Mouse (Mus musculus): ENCODE measurements around the gene Them7. TPM values are rescaled to one million over a fixed set of nuclear protein-coding genes. Genes with fewer than 3 reads are reported as not detected.
A peak's percentile ranks its signal among the peaks of the same experiment; 100 is the strongest.

Them7 gene
- total RNA-seq, 2 experiments from 2014 or later: not detected

DNA sequence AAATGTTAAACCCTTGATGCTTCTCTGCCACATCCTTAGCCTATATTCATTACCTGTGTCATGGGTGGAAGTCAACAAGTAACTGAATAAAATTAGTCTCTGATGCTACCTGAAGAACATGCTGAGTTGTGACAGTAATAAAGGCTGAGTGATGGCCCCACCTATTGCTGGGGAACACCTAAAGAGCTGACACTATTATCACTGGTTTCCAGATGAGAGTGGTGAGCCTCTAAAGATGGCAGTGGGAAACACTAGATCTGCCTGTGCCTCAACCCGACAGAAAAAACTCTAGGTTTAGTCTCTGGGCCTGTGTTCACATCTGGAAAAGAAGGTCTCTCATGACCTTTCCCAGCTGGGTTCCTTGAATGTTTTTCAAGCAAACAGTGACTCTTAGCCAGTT, 155.6 kb downstream of the Them7 start:
- no peak for TF ChIP-seq CTCF (conservative IDR thresholded peaks at IDR 0.05)
- no peak for DNase-seq (ENCODE audit: low spot score in 2 of 2)
- H3K4me3 ChIP-seq: no peak overlapping the region
- H3K27ac ChIP-seq: no peak overlapping the region

DNA sequence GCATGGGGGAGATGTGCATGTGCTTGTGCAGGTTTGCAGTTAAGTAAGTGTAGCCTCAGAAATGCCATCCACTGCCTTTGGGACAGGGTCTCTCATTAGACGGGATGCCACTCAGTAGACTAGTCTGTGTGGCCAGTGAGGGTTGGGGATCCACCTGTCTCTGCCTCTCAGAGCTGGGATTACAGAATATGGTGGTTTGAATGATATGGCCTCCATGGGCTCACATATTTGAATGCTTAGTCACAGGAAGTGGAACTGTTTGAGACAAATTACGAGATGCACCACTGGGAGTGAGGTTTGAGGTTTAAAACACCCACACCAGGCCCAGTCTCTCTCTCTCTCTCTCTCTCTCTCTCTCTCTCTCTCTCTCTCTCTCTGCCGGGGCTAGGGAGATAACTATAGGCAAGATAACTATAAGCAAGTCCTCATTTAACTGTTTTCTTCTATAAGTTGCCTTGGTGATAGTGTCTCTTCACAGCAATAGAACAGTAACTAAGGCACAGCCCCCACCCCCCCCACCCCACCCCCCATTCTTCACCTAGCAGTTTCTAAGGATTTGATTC, 156.7 kb downstream of the Them7 start:
- H3K4me3 ChIP-seq: no peak overlapping the region
- H3K27ac ChIP-seq: no peak overlapping the region
- TF ChIP-seq CTCF (conservative IDR thresholded peaks at IDR 0.05): no peak
- DNase-seq (ENCODE audit: low spot score in 2 of 2): no peak

DNA sequence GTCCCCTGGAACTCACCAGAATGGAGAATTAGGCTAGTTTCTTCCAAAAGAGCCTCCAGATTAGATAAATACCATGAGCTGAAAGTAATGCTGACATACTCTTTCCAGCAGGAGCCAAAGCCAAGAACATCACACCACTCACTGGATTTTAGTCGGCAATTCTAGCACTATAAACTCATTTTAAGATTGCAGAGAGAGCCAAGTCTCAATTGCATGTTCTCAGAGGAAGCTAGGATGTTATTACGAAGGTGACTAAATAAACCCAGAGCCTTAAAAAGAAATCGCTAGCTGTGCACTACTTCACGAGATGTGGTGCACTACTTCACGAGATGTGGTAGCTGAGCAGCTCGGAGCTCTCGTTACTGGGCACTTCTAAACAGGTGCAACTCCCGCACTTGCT, 158.9 kb downstream of the Them7 start:
- no peak overlapping the region for H3K27ac ChIP-seq
- H3K4me3 ChIP-seq: no peak overlapping the region
- no peak for TF ChIP-seq CTCF (conservative IDR thresholded peaks at IDR 0.05)
- no peak for DNase-seq (ENCODE audit: low spot score in 2 of 2)

DNA sequence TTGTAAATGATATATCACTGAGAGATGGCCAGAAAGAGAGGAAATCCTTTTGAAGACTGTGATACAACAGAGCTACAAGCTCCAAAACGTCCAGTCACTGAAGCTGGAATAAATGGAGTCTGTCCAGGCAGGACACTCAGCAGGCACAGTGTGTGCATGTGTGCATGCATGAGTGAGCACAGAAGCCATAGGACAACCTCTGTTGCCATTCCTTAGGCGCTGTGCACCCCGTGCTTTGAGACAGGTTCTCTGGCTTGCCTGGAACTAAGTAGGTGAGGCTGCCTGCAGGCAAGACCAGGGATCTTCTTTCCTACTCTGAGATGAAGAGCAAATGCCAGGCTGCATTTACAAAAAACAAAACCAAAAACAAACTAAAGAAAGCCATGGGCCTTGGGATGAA, 160.9 kb downstream of the Them7 start:
- Histone ChIP-seq H3K4me3 (no peak overlapping the region), H3K27ac (no peak overlapping the region)
- DNase-seq (ENCODE audit: low spot score in 2 of 2): no peak
- no peak for TF ChIP-seq CTCF (conservative IDR thresholded peaks at IDR 0.05)

DNA sequence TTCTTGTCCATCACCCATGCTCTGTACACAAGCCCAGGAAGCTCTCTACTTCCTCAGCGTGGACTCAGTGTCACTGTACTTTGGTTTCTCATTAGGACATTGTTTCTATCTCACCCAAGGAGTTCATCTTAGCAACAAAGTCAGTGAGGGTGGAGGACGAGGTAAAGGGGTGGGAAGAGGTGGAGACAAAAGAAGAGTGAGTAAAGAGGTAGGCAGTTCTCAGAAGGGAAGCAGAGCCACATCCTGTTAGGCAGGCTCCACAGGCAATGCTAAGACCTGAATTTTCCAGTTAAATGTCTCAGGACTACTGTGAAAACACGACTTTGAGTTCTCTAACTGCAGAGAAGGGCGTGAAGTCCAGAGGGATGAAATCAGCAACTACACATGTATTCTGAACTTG, 162.3 kb downstream of the Them7 start:
- no peak for TF ChIP-seq CTCF (conservative IDR thresholded peaks at IDR 0.05)
- no peak overlapping the region for H3K27ac ChIP-seq
- no peak for DNase-seq (ENCODE audit: low spot score in 2 of 2)
- H3K4me3 ChIP-seq: no peak overlapping the region

DNA sequence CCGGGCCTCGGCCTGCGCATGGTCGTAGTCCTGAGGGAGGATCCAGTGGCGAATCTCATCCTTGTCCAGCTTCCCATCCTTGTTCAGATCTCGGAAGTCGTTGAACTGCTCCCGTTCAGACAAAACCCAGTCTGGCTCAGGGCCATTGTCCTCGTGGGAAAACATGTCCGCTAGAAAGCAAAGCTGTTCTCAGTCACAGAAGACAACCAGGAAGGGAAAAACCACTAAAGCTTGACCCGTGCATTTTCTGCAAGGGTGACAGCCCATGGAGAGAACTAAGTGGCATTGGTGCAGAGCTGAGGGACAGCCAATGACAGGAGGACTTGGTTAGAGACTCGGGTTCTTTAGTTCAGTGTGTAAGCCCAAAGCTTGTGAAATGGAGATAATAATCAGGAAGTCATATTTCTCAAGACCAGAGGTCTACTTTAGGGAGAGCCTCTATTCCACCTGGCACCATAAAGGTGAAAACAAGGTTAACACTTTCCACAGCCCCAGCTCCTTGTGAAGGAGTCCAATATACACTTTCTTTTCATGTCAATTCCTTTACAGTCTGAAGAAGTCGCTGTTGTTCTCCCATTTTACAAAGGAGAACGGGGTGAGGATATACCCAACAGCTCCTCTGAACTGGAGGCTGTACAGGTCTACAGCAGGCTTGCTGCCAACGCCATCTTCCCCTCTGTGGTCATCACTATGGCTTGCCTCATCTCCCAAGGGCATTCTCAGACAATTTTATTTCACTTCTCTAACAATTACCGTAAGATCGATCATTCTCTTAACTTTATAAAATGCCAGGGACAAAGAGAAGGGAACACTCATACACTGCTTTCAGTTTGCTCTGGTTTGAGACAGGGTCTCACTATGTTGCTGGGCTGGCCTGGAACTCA, 165.1 kb downstream of the Them7 start:
- DNase-seq (ENCODE audit: low spot score in 2 of 2): no peak
- TF ChIP-seq CTCF (conservative IDR thresholded peaks at IDR 0.05): no peak
- no peak overlapping the region for H3K4me3 ChIP-seq
- H3K27ac ChIP-seq: no peak overlapping the region

DNA sequence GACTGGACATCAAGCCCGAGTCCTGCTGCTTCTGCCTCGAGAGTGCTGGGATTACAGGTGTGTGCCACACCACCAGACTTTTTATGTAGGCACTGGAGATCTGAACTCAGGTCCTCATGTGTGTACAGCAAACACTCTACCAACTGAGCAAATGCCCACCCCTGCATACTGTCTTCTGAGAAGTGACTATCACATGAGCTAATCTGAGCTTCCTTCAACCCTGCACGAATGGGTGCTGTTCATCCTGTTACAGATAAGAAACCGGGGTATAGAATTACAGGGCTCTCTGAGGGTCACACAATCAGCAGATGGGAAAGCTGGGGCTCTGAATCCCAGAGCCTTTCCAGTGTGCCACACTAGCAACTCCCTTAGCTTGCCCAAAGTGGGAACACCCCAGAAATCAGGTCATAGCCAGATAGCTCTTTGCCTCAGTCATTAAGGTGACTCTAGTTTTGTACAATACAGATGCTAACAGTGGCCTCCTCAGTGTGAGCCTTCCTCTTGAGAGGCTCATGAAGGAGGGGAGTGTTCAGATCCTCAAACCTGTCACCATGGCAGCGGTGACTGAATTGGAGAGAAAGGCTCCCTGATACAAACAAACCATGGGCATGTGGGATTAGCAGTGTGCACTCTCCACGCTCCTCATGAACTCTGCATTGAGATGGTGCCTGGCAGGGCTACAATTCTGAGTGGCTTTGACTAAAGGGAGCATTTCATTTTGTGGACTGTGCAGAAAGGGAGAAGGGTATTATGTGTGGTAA, 166.7 kb downstream of the Them7 start:
- no peak for TF ChIP-seq CTCF (conservative IDR thresholded peaks at IDR 0.05)
- H3K27ac ChIP-seq: no peak overlapping the region
- no peak overlapping the region for H3K4me3 ChIP-seq
- no peak for DNase-seq (ENCODE audit: low spot score in 2 of 2)

DNA sequence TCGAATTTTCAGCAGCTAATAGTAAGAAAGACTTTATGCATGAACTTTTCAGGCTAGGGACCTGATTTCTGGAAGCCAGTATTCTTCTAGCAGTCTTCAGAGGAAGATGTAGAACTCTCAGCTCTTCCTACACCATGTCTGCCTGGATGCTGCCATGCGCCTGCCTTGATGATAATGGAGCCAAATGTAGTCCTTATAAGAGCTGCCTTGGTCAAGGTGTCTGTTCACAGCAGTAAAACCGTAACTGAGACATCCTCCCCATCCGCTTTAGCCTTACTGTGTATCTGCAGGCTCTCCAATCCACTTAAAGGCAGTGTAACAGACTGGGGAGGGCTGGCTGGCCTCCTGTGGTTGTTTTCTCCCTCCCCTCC, 167.3 kb downstream of the Them7 start:
- DNase-seq (ENCODE audit: low spot score in 2 of 2): no peak
- Histone ChIP-seq H3K4me3 (no peak overlapping the region), H3K27ac (no peak overlapping the region)
- no peak for TF ChIP-seq CTCF (conservative IDR thresholded peaks at IDR 0.05)

DNA sequence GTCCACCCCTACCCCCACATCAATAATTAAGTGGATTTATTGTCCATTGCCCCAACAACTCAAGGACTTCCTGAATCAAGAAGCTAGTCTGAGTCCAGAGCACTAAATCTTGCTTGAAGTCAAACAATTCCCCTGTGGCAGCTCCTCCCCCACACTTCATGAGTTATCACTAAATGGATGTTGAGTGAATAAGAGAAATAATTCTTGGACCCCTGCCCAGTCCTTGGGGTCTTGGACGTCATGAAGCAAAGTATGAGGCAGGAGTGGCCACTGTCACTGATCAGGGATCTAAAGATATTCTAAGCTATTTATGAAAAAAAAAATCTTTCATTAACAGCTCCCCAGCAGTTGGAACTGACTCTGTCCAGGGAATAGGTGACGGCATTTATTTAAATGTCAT, 168.4 kb downstream of the Them7 start:
- no peak overlapping the region for H3K4me3 ChIP-seq
- no peak for DNase-seq (ENCODE audit: low spot score in 2 of 2)
- no peak for TF ChIP-seq CTCF (conservative IDR thresholded peaks at IDR 0.05)
- H3K27ac ChIP-seq: no peak overlapping the region

DNA sequence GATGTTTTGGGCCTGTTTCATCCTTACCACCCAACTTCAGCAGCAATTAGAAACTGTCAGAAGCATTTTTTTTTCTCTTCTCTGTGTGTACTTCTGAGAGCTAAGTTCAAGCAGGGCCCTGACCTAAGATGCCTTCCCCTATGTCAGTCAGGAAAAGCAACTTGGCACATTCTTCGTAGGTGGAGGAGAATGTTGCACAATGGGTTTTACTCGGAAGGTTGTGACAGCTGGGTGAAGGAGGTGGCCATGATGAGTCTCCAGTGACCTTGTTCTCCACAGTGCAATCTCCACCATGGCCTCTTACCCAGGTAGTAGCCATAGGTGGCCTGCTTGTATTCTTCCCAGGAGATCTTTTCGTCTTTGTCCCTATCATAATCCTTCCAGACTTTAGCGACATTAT, 170.3 kb downstream of the Them7 start:
- no peak for TF ChIP-seq CTCF (conservative IDR thresholded peaks at IDR 0.05)
- Histone ChIP-seq H3K4me3 (no peak overlapping the region), H3K27ac (no peak overlapping the region)
- no peak for DNase-seq (ENCODE audit: low spot score in 2 of 2)

DNA sequence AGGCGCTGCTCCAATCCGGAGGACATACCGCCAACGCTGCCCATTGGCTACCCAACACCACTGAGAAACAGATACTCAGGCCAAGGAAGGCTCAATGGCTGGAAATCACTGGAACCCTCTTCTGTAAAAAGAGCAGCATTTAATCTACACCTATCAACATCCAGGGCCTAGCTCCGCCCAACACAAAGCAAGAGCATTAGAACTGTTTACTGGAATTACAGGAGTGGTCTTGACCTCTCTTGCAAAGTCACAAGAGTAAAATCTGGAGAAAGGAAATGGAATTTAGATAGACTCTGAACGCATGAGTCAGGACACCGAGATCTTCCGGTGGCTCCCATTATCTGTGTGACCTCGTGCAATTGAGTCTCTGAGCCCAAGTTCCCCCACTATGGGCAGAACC, 171.9 kb downstream of the Them7 start:
- Histone ChIP-seq H3K4me3 (no peak overlapping the region), H3K27ac (no peak overlapping the region)
- no peak for DNase-seq (ENCODE audit: low spot score in 2 of 2)
- TF ChIP-seq CTCF (conservative IDR thresholded peaks at IDR 0.05): no peak

DNA sequence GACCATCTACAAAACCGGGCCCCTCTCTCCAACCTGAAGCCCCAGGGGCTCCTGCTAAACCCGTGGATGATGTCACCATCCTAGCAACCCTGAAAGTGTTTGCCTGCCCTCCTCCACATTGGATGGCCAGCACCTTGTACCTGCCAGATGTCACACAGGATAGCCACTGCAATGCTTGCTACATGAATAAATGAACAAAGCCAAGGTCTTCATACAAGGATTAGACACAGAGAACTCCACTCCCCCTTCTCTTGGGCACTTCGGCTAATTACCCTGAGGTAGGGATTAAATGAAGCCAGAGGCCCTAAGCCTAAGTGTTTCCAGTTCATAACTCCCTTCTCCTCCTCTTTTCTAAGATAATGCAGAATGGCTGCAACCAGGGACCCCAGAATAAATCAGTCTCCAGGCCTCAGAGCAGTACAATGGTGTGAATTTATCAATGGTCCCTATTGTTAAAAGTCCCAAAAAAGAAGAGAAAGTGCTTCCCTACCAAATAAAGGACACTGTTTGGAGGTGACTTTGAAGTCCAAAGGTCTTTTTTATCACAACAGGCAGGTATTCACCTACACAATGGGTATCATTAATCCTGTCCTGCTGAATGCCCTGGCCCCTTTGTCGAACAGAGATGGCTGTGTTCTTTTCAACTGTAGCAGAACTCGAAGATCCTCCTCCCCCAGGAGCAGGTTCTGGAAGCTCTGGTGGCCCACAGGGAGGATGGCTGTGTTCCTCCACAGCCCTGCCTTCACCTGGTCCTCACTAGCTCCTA, 173.5 kb downstream of the Them7 start:
- no peak for DNase-seq (ENCODE audit: low spot score in 2 of 2)
- Histone ChIP-seq H3K27ac (no peak overlapping the region), H3K4me3 (no peak overlapping the region)
- no peak for TF ChIP-seq CTCF (conservative IDR thresholded peaks at IDR 0.05)

DNA sequence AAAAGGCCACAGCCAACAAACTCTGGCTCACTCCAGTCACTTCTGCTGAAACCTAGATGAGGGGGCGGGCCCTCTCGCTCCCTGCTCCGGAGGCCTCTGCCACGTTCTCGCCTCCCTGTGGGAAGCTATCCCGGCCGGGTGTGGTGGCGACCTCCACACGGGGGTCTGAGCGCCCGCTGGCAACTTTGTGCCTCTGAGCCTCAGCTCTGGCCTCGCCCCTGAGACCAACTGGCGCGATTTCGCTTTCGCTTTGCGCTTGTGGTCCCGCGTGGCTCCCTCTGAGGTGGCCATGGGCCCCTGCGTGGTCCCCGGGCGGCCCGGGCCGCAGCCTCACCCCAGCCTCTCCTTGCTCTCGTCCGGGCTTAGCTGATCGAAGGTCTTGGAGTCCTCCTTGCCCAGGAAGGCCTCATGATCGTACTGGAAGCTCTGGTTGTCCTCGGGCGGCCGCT, 174.5 kb downstream of the Them7 start:
- no peak for DNase-seq (ENCODE audit: low spot score in 2 of 2)
- no peak for TF ChIP-seq CTCF (conservative IDR thresholded peaks at IDR 0.05)
- peak overlapping the region; percentile 73 for H3K27ac ChIP-seq
- peak overlapping the region; percentile 80 for H3K4me3 ChIP-seq

Measured in layer of hippocampus, adult 2 months (tissue).